Mouse (Mus musculus): ENCODE measurements around the gene Wdr20rt. TPM values are rescaled to one million over a fixed set of nuclear protein-coding genes. Genes with fewer than 3 reads are reported as not detected.

Gene Wdr20rt
- polyA plus RNA-seq, 1 experiment, result not detected

DNA sequence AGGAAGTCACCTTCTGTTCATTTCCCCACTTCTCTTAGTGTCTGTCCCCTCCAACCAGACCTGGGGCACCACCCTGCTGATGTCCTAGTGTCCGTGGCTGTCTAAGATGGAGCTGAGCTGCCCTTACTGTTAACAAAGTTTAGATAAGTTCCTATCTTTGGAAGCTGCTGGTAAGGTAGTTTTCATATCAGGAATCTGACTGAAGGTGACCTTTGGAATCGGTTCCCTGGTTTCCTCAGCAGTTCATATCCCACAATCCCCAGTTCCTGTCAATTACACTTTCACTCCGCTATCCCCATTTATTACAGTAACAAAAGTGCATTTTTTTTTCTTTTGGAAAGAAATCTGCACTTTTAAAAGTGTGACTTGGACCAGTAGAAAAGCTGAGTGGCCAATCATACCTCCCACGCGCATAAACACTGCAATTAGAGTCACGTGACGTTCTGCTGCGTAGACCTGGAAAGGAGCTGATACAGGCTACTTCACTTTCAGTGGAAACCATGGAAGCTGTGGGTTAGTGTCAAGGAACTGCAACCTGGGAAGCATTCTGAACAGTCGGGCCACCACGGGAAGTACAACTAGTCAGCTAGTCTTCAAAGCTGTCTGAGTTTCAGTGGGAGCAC lies 24.9 kb downstream of the Wdr20rt start:
- DNase-seq, result no peak
- 83% methylated on average over 10 of the region's 10 CpGs for WGBS
- no peaks in the 10 kb centered on the region for H3K4me1 ChIP-seq (ENCODE audit: control insufficient read depth, insufficient read depth, low read length)
- H3K4me3 ChIP-seq (replicated peaks; ENCODE audit: extremely low read depth, low read depth, low read length), result no peak overlapping the region
- no peak for TF ChIP-seq CTCF (IDR thresholded peaks at IDR 0.05; ENCODE audit: insufficient read depth, low read length)
- no peak for TF ChIP-seq POLR2A (IDR thresholded peaks at IDR 0.05; ENCODE audit: borderline replicate concordance, extremely low read depth, low read depth, low read length)

DNA sequence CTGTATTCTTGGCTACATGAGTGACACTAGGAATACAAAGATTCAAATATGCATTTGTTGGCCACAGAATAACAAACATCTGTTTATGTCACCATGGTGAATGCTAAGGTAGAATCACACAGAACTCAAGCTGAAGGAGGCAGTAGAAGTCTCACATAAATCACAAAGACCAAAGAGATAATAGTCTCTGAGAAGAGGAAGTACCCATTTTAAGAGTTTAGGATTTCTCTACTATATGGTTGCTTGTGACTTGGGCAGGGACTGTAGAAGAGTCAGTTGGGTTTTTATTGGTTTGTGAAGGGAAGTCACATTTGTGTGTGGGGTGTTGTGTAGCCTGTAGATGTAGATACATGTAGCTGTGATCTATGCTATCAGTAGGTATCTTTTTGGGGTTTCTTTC lies 31.6 kb downstream of the Wdr20rt start:
- H3K4me3 ChIP-seq (replicated peaks; ENCODE audit: extremely low read depth, low read depth, low read length), result no peak overlapping the region
- DNase-seq, result no peak
- H3K4me1 ChIP-seq (ENCODE audit: control insufficient read depth, insufficient read depth, low read length), result no peaks in the 10 kb centered on the region
- TF ChIP-seq CTCF (IDR thresholded peaks at IDR 0.05; ENCODE audit: insufficient read depth, low read length), result no peak
- no peak for TF ChIP-seq POLR2A (IDR thresholded peaks at IDR 0.05; ENCODE audit: borderline replicate concordance, extremely low read depth, low read depth, low read length)

DNA sequence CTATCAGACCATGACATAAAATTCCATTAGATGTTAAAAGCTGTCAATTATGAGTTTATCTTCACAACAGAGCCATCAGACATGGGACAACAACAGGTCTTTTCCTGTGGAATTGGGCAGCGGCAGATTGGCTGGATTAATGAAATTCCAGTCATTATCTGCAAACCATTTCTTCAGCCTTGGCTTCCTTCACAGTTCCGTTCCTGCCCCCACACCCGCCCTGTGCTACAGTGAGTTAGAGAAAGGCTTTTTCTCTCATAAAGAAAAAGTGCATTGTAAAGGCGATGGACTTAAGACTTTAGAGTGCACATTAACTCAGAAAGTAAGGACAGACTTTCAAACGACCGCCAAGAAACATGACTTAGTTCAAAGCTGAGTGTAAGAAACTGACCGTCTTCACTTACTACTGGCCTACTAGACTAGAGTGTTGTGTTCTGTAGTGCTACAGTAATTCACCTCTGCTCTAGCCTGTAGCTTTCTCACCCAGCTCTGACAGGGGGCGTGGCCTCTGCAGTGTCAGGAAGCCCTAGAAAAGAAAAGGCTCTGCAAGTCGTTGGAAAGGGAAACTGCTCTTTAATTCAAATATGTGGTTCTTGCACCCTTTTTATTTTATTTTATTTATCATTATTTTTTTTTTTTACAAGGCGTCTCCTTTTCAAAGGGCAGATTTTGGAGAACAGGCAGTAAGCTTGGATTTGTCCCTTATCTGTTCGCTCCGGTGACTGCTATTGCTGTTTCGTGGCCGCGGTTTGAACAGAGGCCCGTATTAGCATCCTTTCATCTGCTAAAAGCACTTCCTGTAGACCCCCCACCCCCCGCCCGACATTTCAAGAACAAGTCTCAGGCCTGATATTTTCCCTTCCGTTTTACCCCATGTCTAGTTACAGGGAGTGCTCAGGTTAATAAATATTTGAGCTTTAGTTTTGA lies 33.2 kb downstream of the Wdr20rt start:
- no peak for DNase-seq
- Histone ChIP-seq H3K4me3 (replicated peaks; ENCODE audit: extremely low read depth, low read depth, low read length) (no peak overlapping the region), H3K4me1 (ENCODE audit: control insufficient read depth, insufficient read depth, low read length) (no peaks in the 10 kb centered on the region)
- WGBS, result 23% methylated on average over 19 of the region's 19 CpGs
- TF ChIP-seq POLR2A (IDR thresholded peaks at IDR 0.05; ENCODE audit: borderline replicate concordance, extremely low read depth, low read depth, low read length), result no peak
- no peak for TF ChIP-seq CTCF (IDR thresholded peaks at IDR 0.05; ENCODE audit: insufficient read depth, low read length)

DNA sequence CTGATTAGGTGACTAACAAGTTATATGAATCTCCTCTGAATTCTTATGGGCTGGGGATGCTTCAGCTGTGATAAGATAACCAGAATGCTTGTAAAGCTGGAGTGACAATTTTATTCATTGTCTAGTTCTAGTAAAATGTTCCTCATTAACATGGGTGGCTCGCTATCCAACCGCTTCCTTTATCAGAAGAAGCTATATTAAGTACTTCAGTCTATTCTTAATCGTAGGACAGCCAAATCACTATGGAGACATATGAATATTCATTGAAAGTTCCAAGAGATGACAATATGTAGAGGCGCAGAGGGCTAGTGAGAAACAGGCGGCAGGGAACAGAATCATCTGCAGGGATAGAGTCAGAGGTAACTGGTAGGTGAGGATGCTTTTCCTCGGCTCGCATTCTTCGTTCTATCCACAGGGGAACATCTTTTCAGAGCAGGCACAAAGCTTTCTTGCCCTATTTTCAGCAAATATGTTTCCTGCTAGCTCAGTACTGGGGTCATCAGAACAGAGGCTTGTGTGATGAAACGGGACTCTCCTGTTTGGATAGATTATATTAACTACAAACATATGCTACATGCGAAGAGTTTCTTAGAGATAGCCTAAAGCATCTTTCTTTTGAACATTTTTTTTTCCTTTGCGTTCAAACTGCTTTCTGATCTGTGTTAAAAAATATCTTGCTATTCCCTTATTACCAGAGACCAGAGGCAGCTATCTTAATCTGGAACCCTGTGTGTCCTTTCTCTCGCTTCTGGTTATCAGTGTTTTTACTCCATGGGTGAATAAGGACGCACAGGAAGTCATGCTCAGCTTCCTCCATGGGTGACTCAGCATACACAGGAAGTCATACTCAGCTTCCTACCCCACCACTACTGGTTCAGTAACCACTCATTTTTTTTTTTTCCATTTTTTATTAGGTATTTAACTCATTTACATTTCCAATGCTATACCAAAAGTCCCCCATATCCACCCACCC lies 34.1 kb downstream of the Wdr20rt start:
- TF ChIP-seq CTCF (IDR thresholded peaks at IDR 0.05; ENCODE audit: insufficient read depth, low read length), result no peak
- no peak for TF ChIP-seq POLR2A (IDR thresholded peaks at IDR 0.05; ENCODE audit: borderline replicate concordance, extremely low read depth, low read depth, low read length)
- no peak for DNase-seq
- WGBS, result 60% methylated on average over 13 of the region's 13 CpGs
- H3K4me1 ChIP-seq (ENCODE audit: control insufficient read depth, insufficient read depth, low read length), result no peaks in the 10 kb centered on the region
- H3K4me3 ChIP-seq (replicated peaks; ENCODE audit: extremely low read depth, low read depth, low read length), result no peak overlapping the region

DNA sequence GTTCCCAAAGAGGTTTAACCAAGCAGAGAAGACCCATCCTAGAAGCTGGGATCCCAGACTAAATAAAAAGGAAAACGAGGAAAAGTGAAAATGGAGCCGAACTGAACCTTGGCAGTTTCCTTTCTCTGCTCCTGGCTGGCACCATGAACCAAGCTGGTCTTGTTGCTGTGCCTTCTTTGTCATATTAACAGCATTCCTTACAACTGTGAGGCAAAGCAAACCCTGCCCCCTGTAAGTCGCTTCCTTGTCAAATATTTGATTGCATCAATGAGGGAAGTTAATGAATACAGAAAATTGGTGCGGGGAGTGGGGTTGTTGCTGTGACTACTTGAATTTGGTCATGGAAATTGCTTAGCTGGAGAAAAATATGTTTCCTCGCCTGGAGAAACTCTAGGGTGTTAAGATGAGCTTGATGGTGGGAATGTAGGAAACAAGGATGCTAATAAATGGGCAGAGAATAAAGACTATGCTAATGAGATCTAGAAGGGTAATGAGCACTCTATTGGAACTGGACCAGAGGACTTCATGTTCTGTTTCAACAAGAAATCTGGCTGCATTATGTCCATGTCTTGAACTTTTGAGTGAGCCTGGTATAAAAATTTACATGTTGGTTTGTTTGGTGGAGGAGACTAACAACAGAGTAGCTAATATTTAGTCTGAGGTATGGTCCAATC lies 43.1 kb downstream of the Wdr20rt start:
- Histone ChIP-seq H3K4me1 (ENCODE audit: control insufficient read depth, insufficient read depth, low read length) (no peaks in the 10 kb centered on the region), H3K4me3 (replicated peaks; ENCODE audit: extremely low read depth, low read depth, low read length) (no peak overlapping the region)
- no peak for DNase-seq
- no peak for TF ChIP-seq CTCF (IDR thresholded peaks at IDR 0.05; ENCODE audit: insufficient read depth, low read length)
- TF ChIP-seq POLR2A (IDR thresholded peaks at IDR 0.05; ENCODE audit: borderline replicate concordance, extremely low read depth, low read depth, low read length), result no peak
- WGBS, result 76% methylated on average over 5 of the region's 5 CpGs

DNA sequence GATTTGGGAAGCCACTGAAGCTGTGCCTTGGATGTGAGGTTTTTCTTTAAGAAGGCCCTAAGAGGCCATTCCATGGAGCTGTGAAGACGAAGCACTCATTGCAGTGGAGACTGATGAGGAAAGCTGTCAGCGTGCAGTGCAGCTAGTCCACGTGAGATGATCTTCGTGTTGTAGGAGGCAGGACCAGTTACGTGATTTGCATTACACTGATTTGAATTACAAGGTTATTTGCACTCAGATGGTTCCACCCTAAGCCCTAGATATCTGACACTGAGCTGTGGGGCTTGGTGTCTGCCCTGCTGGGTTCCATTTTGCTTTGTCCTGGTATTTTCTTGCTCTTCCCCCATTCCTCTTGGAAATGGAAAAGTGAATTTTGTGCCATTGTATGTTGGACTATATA lies 44.1 kb downstream of the Wdr20rt start:
- Histone ChIP-seq H3K4me1 (ENCODE audit: control insufficient read depth, insufficient read depth, low read length) (no peaks in the 10 kb centered on the region), H3K4me3 (replicated peaks; ENCODE audit: extremely low read depth, low read depth, low read length) (no peak overlapping the region)
- TF ChIP-seq POLR2A (IDR thresholded peaks at IDR 0.05; ENCODE audit: borderline replicate concordance, extremely low read depth, low read depth, low read length) (no peak), CTCF (IDR thresholded peaks at IDR 0.05; ENCODE audit: insufficient read depth, low read length) (no peak)
- no peak for DNase-seq
- 71% methylated on average over 5 of the region's 5 CpGs for WGBS

DNA sequence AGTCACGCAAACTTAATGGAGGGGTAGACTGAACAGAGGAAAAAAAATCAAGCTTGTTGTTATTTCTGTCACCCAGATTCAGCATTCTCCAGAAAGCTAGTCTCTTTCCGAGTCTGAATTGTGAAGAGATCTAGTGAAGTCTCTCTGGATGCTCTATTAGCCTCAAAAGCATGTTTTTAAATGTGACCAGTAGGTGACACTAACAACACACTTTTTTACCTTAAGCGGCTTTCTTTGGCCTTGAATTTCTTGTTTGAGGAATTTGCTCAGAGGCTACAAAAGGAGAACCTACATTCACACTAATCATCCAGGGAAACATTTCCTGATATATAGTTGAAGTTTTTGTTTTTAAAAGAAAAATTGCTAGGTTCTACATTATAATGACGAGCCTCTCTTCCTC lies 48.5 kb downstream of the Wdr20rt start:
- TF ChIP-seq CTCF (IDR thresholded peaks at IDR 0.05; ENCODE audit: insufficient read depth, low read length), result no peak
- no peak for TF ChIP-seq POLR2A (IDR thresholded peaks at IDR 0.05; ENCODE audit: borderline replicate concordance, extremely low read depth, low read depth, low read length)
- DNase-seq, result no peak

More for the DNA sequence above, 48.5 kb downstream of the Wdr20rt start:
- Histone ChIP-seq H3K4me3 (replicated peaks; ENCODE audit: extremely low read depth, low read depth, low read length) (no peak overlapping the region), H3K4me1 (ENCODE audit: control insufficient read depth, insufficient read depth, low read length) (no peaks in the 10 kb centered on the region)
- WGBS, result 53% methylated on average over 4 of the region's 4 CpGs

Other genes starting within 250 kb of the Wdr20rt start
- 8.5 and 13.2 TPM in 2 replicates for gene Prpf39, start 189.2 kb upstream of the Wdr20rt start, polyA plus RNA-seq (2012; rRNA removed)
- gene Fkbp3, start 151.5 kb upstream of the Wdr20rt start, polyA plus RNA-seq (2012; rRNA removed), result 23.4 and 23.8 TPM in 2 replicates
- 1.1 and 1.4 TPM in 2 replicates for gene Fancm, start 149.9 kb upstream of the Wdr20rt start, polyA plus RNA-seq (2012; rRNA removed)
- 0.06 and 0.15 TPM in 2 replicates for gene Mis18bp1, start 52.9 kb upstream of the Wdr20rt start, polyA plus RNA-seq (2012; rRNA removed)

Measured in lung, adult 2 months (tissue).